Mouse (Mus musculus): ENCODE results near the gene Asb4.
"Not testable (repeated sequence)": the region's sequence is repeated elsewhere in the genome, so short reads cannot be mapped to it uniquely, and the experiment has no call there.

Gene Asb4

GRCm38 (mm10) chr6:5383336-5384177, at the start of gene Asb4:
Gene Asb4, plus strand, starts transcription at chr6:5383386.
- DNase-seq (ENCODE audit: low read depth in 2 of 2, low spot score in 2 of 2), result no peak

- DNase-seq (ENCODE audit: low read depth in 2 of 2, low spot score in 2 of 2), result no peak
These were observed 49.2 kb upstream of the Asb4 start for GRCm38 (mm10) chr6:5334021-5334420.

- DNase-seq (ENCODE audit: low read depth in 2 of 2, low spot score in 2 of 2), result not testable (repeated sequence)
These were observed 47.2 kb upstream of the Asb4 start for GRCm38 (mm10) chr6:5336016-5336415.

GRCm38 (mm10) chr6:5338781-5339180, 44.4 kb upstream of the Asb4 start:
- not testable (repeated sequence) for DNase-seq (ENCODE audit: low read depth in 2 of 2, low spot score in 2 of 2)

GRCm38 (mm10) chr6:5339283-5339682, 43.9 kb upstream of the Asb4 start:
- DNase-seq (ENCODE audit: low read depth in 2 of 2, low spot score in 2 of 2), result not testable (repeated sequence)

GRCm38 (mm10) chr6:5344255-5344654, 38.9 kb upstream of the Asb4 start:
- DNase-seq (ENCODE audit: low read depth in 2 of 2, low spot score in 2 of 2), result no peak

- no peak for DNase-seq (ENCODE audit: low read depth in 2 of 2, low spot score in 2 of 2)
These were observed 25.3 kb upstream of the Asb4 start for GRCm38 (mm10) chr6:5357873-5358272.

- DNase-seq (ENCODE audit: low read depth in 2 of 2, low spot score in 2 of 2), result no peak
These were observed 22.8 kb upstream of the Asb4 start for GRCm38 (mm10) chr6:5360402-5360801.

GRCm38 (mm10) chr6:5361987-5362386, 21.2 kb upstream of the Asb4 start:
- DNase-seq (ENCODE audit: low read depth in 2 of 2, low spot score in 2 of 2), result no peak

- DNase-seq (ENCODE audit: low read depth in 2 of 2, low spot score in 2 of 2), result no peak
These were observed 17.3 kb upstream of the Asb4 start for GRCm38 (mm10) chr6:5365845-5366244.

GRCm38 (mm10) chr6:5376884-5377283, 6.3 kb upstream of the Asb4 start:
- DNase-seq (ENCODE audit: low read depth in 2 of 2, low spot score in 2 of 2), result no peak

GRCm38 (mm10) chr6:5379048-5379447, 4.1 kb upstream of the Asb4 start:
- DNase-seq (ENCODE audit: low read depth in 2 of 2, low spot score in 2 of 2), result no peak

- no peak for DNase-seq (ENCODE audit: low read depth in 2 of 2, low spot score in 2 of 2)
These were observed 3.2 kb upstream of the Asb4 start for GRCm38 (mm10) chr6:5379781-5380623.

- DNase-seq (ENCODE audit: low read depth in 2 of 2, low spot score in 2 of 2), result no peak
These were observed 2.4 kb upstream of the Asb4 start for GRCm38 (mm10) chr6:5380624-5381252.

GRCm38 (mm10) chr6:5381918-5382582, 1.1 kb upstream of the Asb4 start:
- DNase-seq (ENCODE audit: low read depth in 2 of 2, low spot score in 2 of 2), result no peak

GRCm38 (mm10) chr6:5382583-5383215, 487 bp upstream of the Asb4 start:
- peak; percentile 27 to 56 for DNase-seq (ENCODE audit: low read depth in 2 of 2, low spot score in 2 of 2)

GRCm38 (mm10) chr6:5384178-5384490, 948 bp downstream of the Asb4 start:
- DNase-seq (ENCODE audit: low read depth in 2 of 2, low spot score in 2 of 2), result peak; percentile 23 to 54

GRCm38 (mm10) chr6:5385161-5385640, 2.0 kb downstream of the Asb4 start:
- DNase-seq (ENCODE audit: low read depth in 2 of 2, low spot score in 2 of 2), result no peak

- DNase-seq (ENCODE audit: low read depth in 2 of 2, low spot score in 2 of 2), result no peak
These were observed 3.3 kb downstream of the Asb4 start for GRCm38 (mm10) chr6:5386486-5386885.

GRCm38 (mm10) chr6:5387396-5387795, 4.2 kb downstream of the Asb4 start:
- DNase-seq (ENCODE audit: low read depth in 2 of 2, low spot score in 2 of 2), result no peak

- DNase-seq (ENCODE audit: low read depth in 2 of 2, low spot score in 2 of 2), result no peak
These were observed 7.1 kb downstream of the Asb4 start for GRCm38 (mm10) chr6:5390298-5390697.
